Mouse (Mus musculus) gonadal fat pad, adult 2 months (tissue): ENCODE results near the gene Lmln. TPM values are rescaled to one million over a fixed set of nuclear protein-coding genes. Genes with fewer than 3 reads are reported as not detected.

Experiments used
- polyA plus RNA-seq: library from polyadenylated mRNA; depleted of rRNA; stranded (reverse); fragments of >200 nt; gene quantifications from 2 replicates; pipeline ENCODE4 v1.2.3, GENCODE M21; 2012; rRNA removed

Gene Lmln
- polyA plus RNA-seq, 1 experiment: 3.5 TPM

Other genes with a start within 250 kb of the Lmln start
- 17.1 and 18.7 TPM in 2 replicates for gene Fyttd1, start 185.0 kb upstream of the Lmln start, polyA plus RNA-seq
- 43.3 and 50.3 TPM in 2 replicates for gene Rubcn, start 184.8 kb upstream of the Lmln start, polyA plus RNA-seq
- gene Lrch3, start 148.4 kb upstream of the Lmln start, polyA plus RNA-seq: 29.9 and 30.0 TPM in 2 replicates
- 0.63 and 0.81 TPM in 2 replicates for gene Iqcg, start 6.3 kb upstream of the Lmln start, polyA plus RNA-seq
- gene Rpl35a, start 6.1 kb upstream of the Lmln start, polyA plus RNA-seq: 364 and 454 TPM in 2 replicates
- 19.9 and 21.9 TPM in 2 replicates for gene Osbpl11, start 122.5 kb downstream of the Lmln start, polyA plus RNA-seq
- 11.9 and 18.0 TPM in 2 replicates for gene Snx4, start 188.9 kb downstream of the Lmln start, polyA plus RNA-seq